Mouse (Mus musculus): ENCODE results near the gene Hoxd10.

DNA sequence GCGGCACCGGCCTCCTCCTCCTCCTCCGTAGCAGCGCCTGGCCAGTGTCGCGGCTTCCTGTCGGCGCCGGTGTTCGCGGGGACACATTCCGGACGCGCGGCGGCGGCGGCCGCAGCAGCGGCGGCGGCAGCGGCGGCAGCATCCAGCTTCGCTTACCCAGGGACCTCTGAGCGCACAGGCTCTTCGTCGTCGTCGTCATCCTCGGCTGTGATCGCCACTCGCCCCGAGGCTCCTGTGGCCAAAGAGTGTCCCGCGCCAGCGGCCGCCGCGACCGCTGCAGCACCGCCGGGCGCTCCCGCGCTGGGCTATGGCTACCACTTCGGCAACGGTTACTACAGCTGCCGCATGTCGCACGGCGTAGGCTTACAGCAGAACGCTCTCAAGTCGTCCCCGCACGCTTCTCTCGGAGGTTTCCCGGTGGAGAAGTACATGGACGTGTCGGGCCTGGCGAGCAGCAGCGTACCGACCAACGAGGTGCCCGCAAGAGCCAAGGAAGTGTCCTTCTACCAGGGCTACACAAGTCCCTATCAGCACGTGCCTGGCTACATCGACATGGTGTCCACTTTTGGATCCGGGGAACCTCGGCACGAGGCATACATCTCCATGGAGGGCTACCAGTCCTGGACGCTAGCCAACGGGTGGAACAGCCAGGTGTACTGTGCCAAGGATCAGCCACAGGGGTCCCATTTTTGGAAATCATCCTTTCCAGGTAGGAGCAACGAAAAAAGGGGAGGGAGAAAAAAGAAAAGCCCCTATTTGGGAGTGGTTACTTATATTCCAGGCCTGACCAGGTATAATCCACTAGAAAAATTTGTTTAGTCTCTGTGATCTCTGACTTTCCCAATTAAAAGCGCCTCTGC, 23.1 kb upstream of the Hoxd10 start:
- no peak for TF ChIP-seq CTCF (IDR thresholded peaks at IDR 0.05; ENCODE audit: low read depth)
- TF ChIP-seq EP300 (optimal IDR thresholded peaks at IDR 0.05), result no peak
